8 mouse cellular contexts compared by ENCODE assay signal in the genomic region with DNA sequence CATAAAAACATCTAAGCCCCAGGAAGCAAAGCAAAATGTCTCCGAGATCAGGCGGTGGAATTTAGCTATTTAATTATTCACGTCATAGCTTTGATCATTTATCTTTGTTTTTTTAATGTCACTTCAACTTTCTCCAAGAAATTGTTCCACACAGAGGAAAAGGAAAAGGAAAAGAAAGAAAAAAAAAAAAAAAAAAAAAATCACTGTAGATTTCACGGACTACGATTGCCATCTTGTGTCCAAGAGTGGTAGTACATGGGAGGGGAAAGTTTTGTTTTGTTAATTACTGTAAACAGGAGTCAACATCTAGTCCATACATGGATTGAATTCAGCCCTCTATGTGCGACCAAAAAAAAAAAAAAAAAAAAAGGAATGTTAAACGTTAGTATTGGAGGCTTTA.
DNase-seq lines count a peak whose midpoint lies in the region; ATAC-seq and TF ChIP-seq lines count a peak whose summit lies in the region.

No protein-coding gene starts in this region.

- no peak for ATAC-seq in hindbrain, embryonic 11.5 days (ENCODE audit: low FRiP score)
- no peak for ATAC-seq in hindbrain, embryonic 12.5 days (ENCODE audit: low FRiP score)
- ATAC-seq in lung, postnatal 0 days: no peak
- no peak for ATAC-seq in frontal cortex, adult (ENCODE audit: low TSS enrichment)

- no peaks in the 10 kb centered on the region for H3K36me3 ChIP-seq in hindbrain, embryonic 11.5 days (ENCODE audit: control insufficient read depth, insufficient read depth, low read length)
- H3K36me3 ChIP-seq in hindbrain, embryonic 12.5 days: no peaks in the 10 kb centered on the region
- H3K36me3 ChIP-seq in lung, postnatal 0 days (ENCODE audit: insufficient read depth, low read length): no peaks in the 10 kb centered on the region

- no peaks in the 10 kb centered on the region for H3K9me3 ChIP-seq in hindbrain, embryonic 11.5 days (ENCODE audit: control insufficient read depth, low read length)
- no peaks in the 10 kb centered on the region for H3K9me3 ChIP-seq in hindbrain, embryonic 12.5 days (replicated peaks)
- no peaks in the 10 kb centered on the region for H3K9me3 ChIP-seq in lung, postnatal 0 days (ENCODE audit: low read length)

- H3K4me2 ChIP-seq in hindbrain, embryonic 11.5 days (replicated peaks; ENCODE audit: low read depth, low read length): no peak overlapping the region
- no peak overlapping the region for H3K4me2 ChIP-seq in hindbrain, embryonic 12.5 days (replicated peaks)
- H3K4me2 ChIP-seq in lung, postnatal 0 days (replicated peaks; ENCODE audit: low read depth, low read length): no peak overlapping the region

- no peaks in the 10 kb centered on the region for H3K4me1 ChIP-seq in hindbrain, embryonic 11.5 days (replicated peaks; ENCODE audit: control insufficient read depth, insufficient read depth, low read length)
- peaks cover 4% of the 10 kb centered on the region for H3K4me1 ChIP-seq in hindbrain, embryonic 12.5 days
- H3K4me1 ChIP-seq in lung, postnatal 0 days (ENCODE audit: insufficient read depth, low read depth, low read length): no peaks in the 10 kb centered on the region

- WGBS in hindbrain, embryonic 11.5 days: 29% methylated on average over 7 of the region's 7 CpGs
- whole genome bisulfite sequencing in hindbrain, embryonic 12.5 days: 20% methylated on average over 7 of the region's 7 CpGs
- 8% methylated on average over 7 of the region's 7 CpGs for WGBS in lung, postnatal 0 days

- TF ChIP-seq EP300 in lung, postnatal 0 days (IDR thresholded peaks at IDR 0.05): 0 out of 2 replicates have a peak, but pooled peaks have one; percentile 19

- TF ChIP-seq CTCF in lung, postnatal 0 days (IDR thresholded peaks at IDR 0.05): peak; percentile 76

- H3K27me3 ChIP-seq in hindbrain, embryonic 11.5 days (ENCODE audit: control insufficient read depth, insufficient read depth, low read length): no peaks in the 10 kb centered on the region
- no peaks in the 10 kb centered on the region for H3K27me3 ChIP-seq in hindbrain, embryonic 12.5 days
- H3K27me3 ChIP-seq in lung, postnatal 0 days (replicated peaks; ENCODE audit: insufficient read depth, low read length): no peaks in the 10 kb centered on the region

- no peak overlapping the region for H3K9ac ChIP-seq in hindbrain, embryonic 11.5 days (ENCODE audit: low read depth, low read length)
- no peak overlapping the region for H3K9ac ChIP-seq in hindbrain, embryonic 12.5 days
- H3K9ac ChIP-seq in lung, postnatal 0 days (replicated peaks; ENCODE audit: low read depth): no peak overlapping the region

- DNase-seq in hindbrain, embryonic 11.5 days (ENCODE audit: low spot score): peak; percentile 48
- peak; percentile 12 for DNase-seq in urinary bladder, postnatal 14 days (ENCODE audit: low spot score)
- no peak for DNase-seq in urinary bladder, adult 2 months (ENCODE audit: low spot score)
- DNase-seq in cerebellum, postnatal 14 days: peak; percentile 66 to 71
- peak; percentile 11 for DNase-seq in lung, postnatal 0 days (ENCODE audit: low spot score)
- no peak for DNase-seq in left cerebral cortex, postnatal 25 days (ENCODE audit: low spot score in 2 of 2)

- intact Hi-C loops in left cerebral cortex, postnatal 25 days (cut with DNase I): loop anchor here (2.0 to 5.0 kb wide), 3 partner anchors 1202 to 1282 kb away; no protein-coding TSS in a partner anchor

- H3K4me3 ChIP-seq in hindbrain, embryonic 11.5 days (ENCODE audit: low read depth, low read length): no peak overlapping the region
- H3K4me3 ChIP-seq in hindbrain, embryonic 12.5 days: no peak overlapping the region
- H3K4me3 ChIP-seq in lung, postnatal 0 days (ENCODE audit: low read depth, low read length): no peak overlapping the region

- no peak overlapping the region for H3K27ac ChIP-seq in hindbrain, embryonic 11.5 days (ENCODE audit: low read depth, low read length)
- H3K27ac ChIP-seq in hindbrain, embryonic 12.5 days: no peak overlapping the region
- H3K27ac ChIP-seq in lung, postnatal 0 days (ENCODE audit: low read length): no peak overlapping the region

Comparison
In these comparisons a context has a peak if more than half of its experiments do, and no peak if none do; other contexts are left out.
1. DNase-seq: peak in hindbrain, embryonic 11.5 days (single experiment), urinary bladder, postnatal 14 days (single experiment), cerebellum, postnatal 14 days (2 of 2) and lung, postnatal 0 days (single experiment); none in urinary bladder, adult 2 months (single experiment) and left cerebral cortex, postnatal 25 days (0 of 2).